Comparison of ENCODE assay signal across 16 mouse cellular contexts in genomic region chr9:45201319-45201947, GRCm38 (mm10). TPM values are rescaled to one million over a fixed set of nuclear protein-coding genes. Genes with fewer than 3 reads are reported as not detected.
DNase-seq lines count a peak whose midpoint lies in the region; ATAC-seq and TF ChIP-seq lines count a peak whose summit lies in the region.
"Had no signal": no experiment of that assay in that cellular context is flagged by ENCODE, and none has a peak within 500 bp of the region (broad histone marks: within the 10 kb centered on the region; RNA-seq: fewer than 3 reads in every experiment).

No protein-coding gene starts in this region.

- H3K4me1 ChIP-seq in liver, adult 2 months (ENCODE audit: control insufficient read depth, insufficient read depth, low read length): peaks cover 16% of the 10 kb centered on the region; the same call in 1 of the 2 replicates
- H3K4me1 ChIP-seq in liver, embryonic 12.5 days: 0 out of 2 replicates have a peak, but pooled peaks cover 7% of the 10 kb centered on the region
- no peaks in the 10 kb centered on the region for H3K4me1 ChIP-seq in forebrain, embryonic 12.5 days
- H3K4me1 ChIP-seq in hindbrain, embryonic 12.5 days: no peaks in the 10 kb centered on the region
- H3K4me1 ChIP-seq: forebrain, embryonic 13.5 days; hindbrain, embryonic 10.5 days; midbrain, embryonic 13.5 days; neural tube, embryonic 13.5 days had no signal

- no peaks in the 10 kb centered on the region for H3K27me3 ChIP-seq in liver, adult 2 months (ENCODE audit: control insufficient read depth, insufficient read depth, low read length)
- peaks cover 8% of the 10 kb centered on the region; the same call in 1 of the 2 replicates for H3K27me3 ChIP-seq in liver, embryonic 12.5 days (replicated peaks)
- 0 out of 2 replicates have a peak, but pooled peaks cover 4% of the 10 kb centered on the region for H3K27me3 ChIP-seq in forebrain, embryonic 12.5 days
- no peaks in the 10 kb centered on the region for H3K27me3 ChIP-seq in hindbrain, embryonic 12.5 days
- H3K27me3 ChIP-seq: forebrain, embryonic 13.5 days; liver, embryonic 13.5 days; midbrain, embryonic 13.5 days; neural tube, embryonic 13.5 days had no signal

- TF ChIP-seq CTCF in liver, adult 2 months (IDR thresholded peaks at IDR 0.05; ENCODE audit: low read depth, low read length): no peak

- whole genome bisulfite sequencing in liver, adult 2 months: 23% methylated on average over 5 of the region's 5 CpGs
- 58% methylated on average over 5 of the region's 5 CpGs for WGBS in liver, embryonic 12.5 days (ENCODE audit: insufficient replicate concordance)
- 90% methylated on average over 5 of the region's 5 CpGs for WGBS in forebrain, embryonic 12.5 days
- 90% methylated on average over 5 of the region's 5 CpGs for WGBS in hindbrain, embryonic 12.5 days

- H3K9ac ChIP-seq in liver, adult 2 months (ENCODE audit: low read depth, low read length): no peak overlapping the region
- no peak overlapping the region for H3K9ac ChIP-seq in liver, embryonic 12.5 days
- no peak overlapping the region for H3K9ac ChIP-seq in forebrain, embryonic 12.5 days
- no peak overlapping the region for H3K9ac ChIP-seq in hindbrain, embryonic 12.5 days
- H3K9ac ChIP-seq: forebrain, embryonic 13.5 days; liver, embryonic 13.5 days; midbrain, embryonic 13.5 days; neural tube, embryonic 13.5 days had no signal

- DNase-seq in adrenal gland, adult 2 months: peak; percentile 56
- DNase-seq in adrenal gland, postnatal 4 days (ENCODE audit: low spot score in 2 of 2): no peak
- peak; percentile 88 for DNase-seq in liver, adult 2 months (ENCODE audit: extremely low read depth, low read depth, low spot score)
- DNase-seq in lung, postnatal 14 days: peak; percentile 54
- DNase-seq: cerebellum, adult 9-11 months; liver, embryonic 13.5 days had no signal

- no peaks in the 10 kb centered on the region for H3K36me3 ChIP-seq in liver, adult 2 months (ENCODE audit: control insufficient read depth, insufficient read depth, low read length)
- no peaks in the 10 kb centered on the region for H3K36me3 ChIP-seq in liver, embryonic 12.5 days
- H3K36me3 ChIP-seq in forebrain, embryonic 12.5 days (replicated peaks): no peaks in the 10 kb centered on the region
- no peaks in the 10 kb centered on the region for H3K36me3 ChIP-seq in hindbrain, embryonic 12.5 days
- H3K36me3 ChIP-seq: hindbrain, embryonic 10.5 days; liver, embryonic 13.5 days; midbrain, embryonic 13.5 days; neural tube, embryonic 13.5 days had no signal

- no peaks in the 10 kb centered on the region for H3K79me2 ChIP-seq in liver, adult 2 months (ENCODE audit: control insufficient read depth, insufficient read depth, low read length)

- H3K9me3 ChIP-seq in liver, embryonic 12.5 days (replicated peaks): no peaks in the 10 kb centered on the region
- no peaks in the 10 kb centered on the region for H3K9me3 ChIP-seq in forebrain, embryonic 12.5 days
- H3K9me3 ChIP-seq in hindbrain, embryonic 12.5 days (replicated peaks): no peaks in the 10 kb centered on the region
- H3K9me3 ChIP-seq: forebrain, embryonic 13.5 days; hindbrain, embryonic 10.5 days; liver, embryonic 13.5 days; midbrain, embryonic 13.5 days; neural tube, embryonic 13.5 days had no signal

- no peak for TF ChIP-seq POLR2A in liver, adult 2 months (IDR thresholded peaks at IDR 0.05; ENCODE audit: extremely low read depth, insufficient read depth, low read length)

- peak overlapping the region; percentile 86 for H3K27ac ChIP-seq in liver, adult 2 months (replicated peaks; ENCODE audit: insufficient read depth, low read depth, low read length)
- no peak overlapping the region for H3K27ac ChIP-seq in liver, embryonic 12.5 days
- no peak overlapping the region for H3K27ac ChIP-seq in forebrain, embryonic 12.5 days
- H3K27ac ChIP-seq in hindbrain, embryonic 12.5 days: no peak overlapping the region
- H3K27ac ChIP-seq: forebrain, embryonic 13.5 days; hindbrain, embryonic 10.5 days; liver, embryonic 13.5 days; midbrain, embryonic 13.5 days; neural tube, embryonic 13.5 days had no signal

- no peak overlapping the region for H3K4me3 ChIP-seq in liver, adult 2 months (ENCODE audit: insufficient read depth, low read depth, low read length)
- H3K4me3 ChIP-seq in liver, embryonic 12.5 days: no peak overlapping the region
- H3K4me3 ChIP-seq in forebrain, embryonic 12.5 days (replicated peaks): no peak overlapping the region
- H3K4me3 ChIP-seq in hindbrain, embryonic 12.5 days: no peak overlapping the region
- H3K4me3 ChIP-seq: forebrain, embryonic 13.5 days; hindbrain, embryonic 10.5 days; liver, embryonic 13.5 days; midbrain, embryonic 13.5 days; neural tube, embryonic 13.5 days had no signal

- no peak overlapping the region for H3K4me2 ChIP-seq in liver, embryonic 12.5 days
- no peak overlapping the region for H3K4me2 ChIP-seq in forebrain, embryonic 12.5 days
- no peak overlapping the region for H3K4me2 ChIP-seq in hindbrain, embryonic 12.5 days (replicated peaks)
- H3K4me2 ChIP-seq: forebrain, embryonic 13.5 days; heart, embryonic 11.5 days; liver, embryonic 13.5 days; midbrain, embryonic 13.5 days; neural tube, embryonic 13.5 days had no signal

- no peak for ATAC-seq in liver, embryonic 12.5 days
- ATAC-seq in forebrain, embryonic 12.5 days (ENCODE audit: low FRiP score): no peak
- ATAC-seq in hindbrain, embryonic 12.5 days (ENCODE audit: low FRiP score): no peak
- ATAC-seq in megakaryocyte-erythroid progenitor cell, adult 5-6 weeks (replicated peaks; ENCODE audit: low FRiP score, low TSS enrichment, poor library complexity, severe bottlenecking): no peak
- ATAC-seq: forebrain, embryonic 13.5 days; midbrain, embryonic 13.5 days had no signal

RNA-seq across cellular contexts. Expression of gene Tmprss4, which starts 2.5 kb away (rescaled TPM):
- total RNA-seq in adrenal gland, adult 2 months (2021): not detected
- not detected in 2 replicates for polyA plus RNA-seq in adrenal gland, adult 2 months (2012; rRNA removed)
- total RNA-seq in adrenal gland, postnatal 4 days (2021): under 1 TPM in 1 of 2 experiments, not detected in 1; 0.50 TPM
- total RNA-seq in liver, adult 2 months (2014; rRNA removed): 0.37 and 1.1 TPM in 2 replicates
- 0.14 and 0.43 TPM in 2 replicates for polyA plus RNA-seq in liver, adult 2 months (2012; rRNA removed)
- polyA plus RNA-seq in liver, embryonic 12.5 days (2016; fragmentation: Nextera tagmentation; extraction: Ambion mirVana): not detected in 2 replicates
- polyA plus RNA-seq in forebrain, embryonic 12.5 days (2016; fragmentation: Nextera tagmentation; extraction: Ambion mirVana): 0.11 and 0.47 TPM in 2 replicates
- polyA plus RNA-seq in hindbrain, embryonic 12.5 days (2016; fragmentation: Nextera tagmentation; extraction: Ambion mirVana): 0.18 and 0.21 TPM in 2 replicates
- total RNA-seq in megakaryocyte-erythroid progenitor cell, adult 5-6 weeks (2014; fragmentation: Nextera tagmentation): not detected in 2 replicates
- total RNA-seq in megakaryocyte-erythroid progenitor cell, adult 5-6 weeks (2017): not detected in 2 replicates
- polyA plus RNA-seq: embryonic facial prominence, embryonic 11.5 days; forebrain, embryonic 13.5 days; hindbrain, embryonic 10.5 days; midbrain, embryonic 13.5 days; neural tube, embryonic 13.5 days had no signal

RNA-seq across cellular contexts. Expression of gene BC049352, which starts 19.6 kb away (rescaled TPM):
- 1 to 10 TPM in 1 of 2 experiments, not detected in 1; 1.1 TPM for total RNA-seq in adrenal gland, adult 2 months (2021)
- polyA plus RNA-seq in adrenal gland, adult 2 months (2012; rRNA removed): 0.16 and 0.23 TPM in 2 replicates
- total RNA-seq in adrenal gland, postnatal 4 days (2021): under 1 TPM in 1 of 2 experiments, not detected in 1; 0.17 TPM
- 0.55 and 0.60 TPM in 2 replicates for total RNA-seq in liver, adult 2 months (2014; rRNA removed)
- polyA plus RNA-seq in liver, adult 2 months (2012; rRNA removed): 0.17 and 0.44 TPM in 2 replicates
- 0.10 TPM in 1 of 2 replicates, not detected in the other for polyA plus RNA-seq in liver, embryonic 12.5 days (2016; fragmentation: Nextera tagmentation; extraction: Ambion mirVana)
- 0.18 and 0.22 TPM in 2 replicates for polyA plus RNA-seq in forebrain, embryonic 12.5 days (2016; fragmentation: Nextera tagmentation; extraction: Ambion mirVana)
- 0.13 TPM in 1 of 2 replicates, not detected in the other for polyA plus RNA-seq in hindbrain, embryonic 12.5 days (2016; fragmentation: Nextera tagmentation; extraction: Ambion mirVana)
- not detected in 2 replicates for total RNA-seq in megakaryocyte-erythroid progenitor cell, adult 5-6 weeks (2014; fragmentation: Nextera tagmentation)
- total RNA-seq in megakaryocyte-erythroid progenitor cell, adult 5-6 weeks (2017): not detected in 2 replicates
- polyA plus RNA-seq: embryonic facial prominence, embryonic 11.5 days; forebrain, embryonic 13.5 days; heart, embryonic 11.5 days; hindbrain, embryonic 10.5 days; midbrain, embryonic 13.5 days; neural tube, embryonic 13.5 days had no signal

Comparison
In these comparisons a context has a peak if more than half of its experiments do, and no peak if none do; other contexts are left out.
1. DNase-seq: peak in adrenal gland, adult 2 months (single experiment), liver, adult 2 months (single experiment) and lung, postnatal 14 days (single experiment); none in adrenal gland, postnatal 4 days (0 of 2).